38 mouse cellular contexts compared by ENCODE assay signal in the genomic region with DNA sequence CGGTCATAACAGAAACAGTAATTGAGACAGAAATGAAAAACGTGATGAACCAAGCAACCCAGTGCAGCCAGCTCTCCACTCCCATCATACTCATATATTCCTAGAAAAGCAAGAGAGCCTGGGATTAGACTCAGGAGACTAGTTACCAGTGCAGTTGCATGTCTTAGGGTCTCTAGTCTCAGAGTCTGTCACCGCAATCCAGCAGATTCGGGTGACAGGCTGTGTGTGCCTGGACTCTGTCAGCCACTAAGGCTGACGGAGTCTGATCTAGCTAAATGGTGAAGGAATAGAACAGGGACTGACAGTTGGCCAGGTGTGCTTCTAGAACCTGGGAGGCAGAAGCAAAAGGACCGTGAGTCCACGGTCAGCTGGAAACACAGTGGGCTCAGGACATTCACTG. TPM values are rescaled to one million over a fixed set of nuclear protein-coding genes. Genes with fewer than 3 reads are reported as not detected.
"Had no signal": no experiment of that assay in that cellular context is flagged by ENCODE, and none has a peak within 500 bp of the region (broad histone marks: within the 10 kb centered on the region; RNA-seq: fewer than 3 reads in every experiment).

No protein-coding gene starts in this region.

- DNase-seq: heart, postnatal 10 days; heart, postnatal 36 days; heart, postnatal 4 days; kidney, adult 11 months; kidney, adult 18-20 months; kidney, adult 2 months; kidney, adult 8-10 months; kidney, adult 9 months; kidney, postnatal 10 days; kidney, postnatal 14 days; kidney, postnatal 25 days; kidney, postnatal 36 days; kidney, postnatal 4 days; layer of hippocampus, adult 9-11 months; layer of hippocampus, postnatal 36 days had no signal

- H3K27ac ChIP-seq: heart, embryonic 13.5 days; heart, embryonic 15.5 days; hindbrain, embryonic 10.5 days; hindbrain, embryonic 12.5 days; hindbrain, embryonic 13.5 days; hindbrain, embryonic 14.5 days; hindbrain, embryonic 15.5 days; hindbrain, postnatal 0 days; intestine, embryonic 15.5 days; kidney, embryonic 15.5 days; kidney, postnatal 0 days; layer of hippocampus, adult 2 months; left cerebral cortex, adult 2 months had no signal

- H3K4me3 ChIP-seq: heart, embryonic 12.5 days; heart, embryonic 13.5 days; heart, embryonic 15.5 days; hindbrain, embryonic 10.5 days; hindbrain, embryonic 12.5 days; hindbrain, embryonic 13.5 days; hindbrain, embryonic 15.5 days; intestine, embryonic 15.5 days; kidney, embryonic 15.5 days; layer of hippocampus, adult 2 months; left cerebral cortex, adult 2 months had no signal

- H3K36me3 ChIP-seq: heart, embryonic 12.5 days; heart, embryonic 13.5 days; heart, embryonic 15.5 days; hindbrain, embryonic 10.5 days; hindbrain, embryonic 12.5 days; hindbrain, embryonic 13.5 days; hindbrain, embryonic 15.5 days; intestine, embryonic 15.5 days; kidney, embryonic 15.5 days had no signal

- H3K4me1 ChIP-seq: heart, embryonic 12.5 days; heart, embryonic 13.5 days; heart, embryonic 15.5 days; hindbrain, embryonic 10.5 days; hindbrain, embryonic 12.5 days; hindbrain, embryonic 13.5 days; hindbrain, embryonic 15.5 days; intestine, embryonic 15.5 days; kidney, embryonic 15.5 days had no signal

- H3K9me3 ChIP-seq: heart, embryonic 15.5 days; hindbrain, embryonic 10.5 days; hindbrain, embryonic 12.5 days; hindbrain, embryonic 13.5 days; hindbrain, embryonic 15.5 days; intestine, embryonic 15.5 days; kidney, embryonic 15.5 days had no signal

- H3K27me3 ChIP-seq: heart, embryonic 12.5 days; heart, embryonic 13.5 days; heart, embryonic 15.5 days; hindbrain, embryonic 12.5 days; hindbrain, embryonic 13.5 days; hindbrain, embryonic 15.5 days; intestine, embryonic 15.5 days; kidney, embryonic 15.5 days had no signal

RNA-seq across cellular contexts. Expression of gene Abca17, which starts 23.2 kb away (rescaled TPM):
- total RNA-seq: heart, postnatal 10 days; heart, postnatal 25 days had no signal
- polyA plus RNA-seq: heart, embryonic 12.5 days; heart, embryonic 15.5 days; heart, embryonic 16.5 days; heart, postnatal 0 days; hindbrain, embryonic 10.5 days; hindbrain, embryonic 11.5 days; inflammation-experienced regulatory T-cells, adult 6 months; intestine, embryonic 14.5 days; intestine, embryonic 15.5 days; intestine, embryonic 16.5 days; intestine, postnatal 0 days; kidney, embryonic 14.5 days; kidney, postnatal 0 days had no signal
